Mouse (Mus musculus) cerebellum, adult 2 months (tissue): ENCODE results near the gene Fbn1.

Experiments used
- CTCF ChIP-seq: fragments of 200-500 bp; IDR thresholded peaks from 2 replicates; pipeline ENCODE4 v1.5.1; 2011; ENCODE audit warnings: low read depth, mild to moderate bottlenecking, control low read depth, low read length, moderate library complexity, borderline replicate concordance; ENCODE audit not compliant: insufficient read depth
- POLR2A ChIP-seq: fragments of 200-500 bp; IDR thresholded peaks from 2 replicates; pipeline ENCODE4 v1.6.1; 2011; ENCODE audit warnings: low read length, control low read depth, borderline replicate concordance; ENCODE audit not compliant: insufficient read depth

DNA sequence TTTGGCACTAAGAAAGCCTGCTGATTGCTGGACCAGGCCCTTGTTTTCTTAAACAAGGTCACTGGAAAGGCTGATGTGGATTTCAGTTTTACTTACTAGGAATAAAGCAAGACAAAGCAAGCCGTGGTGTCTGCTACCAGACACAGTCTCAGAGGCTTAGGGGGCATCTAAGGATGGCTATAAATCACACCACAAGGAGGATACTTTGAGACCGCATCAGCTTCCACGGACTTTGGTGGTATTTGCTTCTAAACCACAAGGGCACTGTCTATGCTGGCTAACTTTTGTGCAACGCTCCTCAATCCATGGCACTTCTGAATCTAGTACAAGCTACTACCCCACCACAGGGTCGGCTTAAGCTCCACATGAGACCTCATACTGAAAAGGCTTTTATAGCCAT lies 167.4 kb downstream of the Fbn1 start:
- no peak for TF ChIP-seq CTCF
- no peak for TF ChIP-seq POLR2A
